Mouse (Mus musculus) bone marrow macrophage, adult 2 months (primary cell): ENCODE measurements around the gene Ccdc194.

ENCODE experiments used
- CTCF ChIP-seq: IDR thresholded peaks from 2 replicates; pipeline ENCODE4 v1.5.1; 2012; ENCODE audit warnings: low read depth, mild to moderate bottlenecking, low read length, moderate library complexity
- POLR2A ChIP-seq: IDR thresholded peaks from 2 replicates; pipeline ENCODE4 v1.6.1; 2012; ENCODE audit warnings: mild to moderate bottlenecking, low read depth, low read length, borderline replicate concordance

GRCm38 (mm10) chr8:71567587-71567986 lies 42.1 kb upstream of the Ccdc194 start:
- TF ChIP-seq CTCF: no peak
- TF ChIP-seq POLR2A: no peak
